Mouse (Mus musculus) lung, postnatal 0 days (tissue): ENCODE results near the gene Sox5.

Experiments used
- CTCF ChIP-seq: IDR thresholded peaks from 2 replicates; pipeline ENCODE4 v1.5.1; 2016; ENCODE audit warnings: antibody characterized with exemption, mild to moderate bottlenecking
- EP300 ChIP-seq: IDR thresholded peaks from 2 replicates; pipeline ENCODE4 v1.6.1; 2016; ENCODE audit warnings: antibody characterized with exemption, mild to moderate bottlenecking, control low read depth

GRCm38 (mm10) chr6:143948553-143949308 is 833.0 kb downstream of the Sox5 start:
- TF ChIP-seq CTCF: no peak
- TF ChIP-seq EP300: no peak
